Mouse (Mus musculus) liver, adult 2 months (tissue): ENCODE measurements around the gene Ms4a10.

Experiments
- CTCF ChIP-seq: fragments of 200-500 bp; IDR thresholded peaks from 2 replicates; pipeline ENCODE4 v1.5.1; 2011; ENCODE audit warnings: low read depth, low read length, control low read depth
- POLR2A ChIP-seq: fragments of 200-500 bp; IDR thresholded peaks from 2 replicates; pipeline ENCODE4 v1.6.1; 2011; ENCODE audit warnings: low read length, control low read depth; ENCODE audit not compliant: insufficient read depth; ENCODE audit errors: extremely low read depth

- TF ChIP-seq CTCF, result no peak
- no peak for TF ChIP-seq POLR2A
Observed at GRCm38 (mm10) chr19:10959978-10960346, 14.5 kb downstream of the Ms4a10 start.
